ENCODE assay signal across 9 mouse cellular contexts in the genomic region with DNA sequence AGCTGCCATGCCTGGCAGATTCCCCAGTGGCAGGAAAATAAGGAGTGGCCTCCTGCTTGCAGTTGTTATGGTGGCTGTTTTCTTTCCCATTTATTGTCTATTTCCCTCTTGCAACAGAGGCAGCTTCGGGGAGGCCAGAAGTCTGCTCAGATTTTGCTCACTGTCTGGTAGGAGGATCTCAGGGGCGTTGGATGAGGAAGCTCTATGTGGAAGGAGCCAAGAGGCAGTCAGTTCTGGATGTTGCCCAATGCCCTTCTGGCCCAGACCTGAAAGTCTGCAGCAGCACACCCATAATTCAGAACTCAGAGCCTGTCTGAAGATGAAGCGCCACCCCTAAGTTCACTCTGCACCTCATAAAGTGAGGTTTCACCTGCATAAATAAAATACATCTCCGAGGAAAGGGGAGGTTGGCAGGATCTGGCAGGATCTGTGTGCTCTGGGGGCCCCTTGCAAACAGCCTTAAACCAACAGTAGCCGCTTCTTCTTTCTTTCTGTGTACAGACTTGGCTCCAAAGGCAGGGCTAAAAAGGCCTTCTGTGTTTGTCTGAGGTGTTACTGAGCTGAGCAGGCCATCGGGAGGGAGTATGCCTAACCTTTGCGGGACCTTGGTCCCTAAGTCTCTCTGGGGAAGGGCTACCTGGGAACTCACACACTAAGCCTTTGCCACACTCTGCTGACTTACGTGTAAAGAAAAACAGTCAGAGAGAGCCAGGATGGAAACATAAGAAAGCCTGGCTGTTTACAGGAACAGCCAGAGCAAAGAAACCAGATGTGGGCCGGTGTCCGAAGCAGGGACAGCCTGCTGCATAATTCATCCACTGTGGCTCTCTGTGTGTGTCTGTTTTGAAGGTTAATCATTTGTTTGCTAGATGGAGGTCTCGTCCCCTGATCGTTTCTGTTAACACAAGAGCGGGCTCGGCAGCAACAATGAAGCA.
DNase-seq lines count a peak whose midpoint lies in the region; ATAC-seq and TF ChIP-seq lines count a peak whose summit lies in the region.
"Had no signal": no experiment of that assay in that cellular context is flagged by ENCODE, and none has a peak within 500 bp of the region (broad histone marks: within the 10 kb centered on the region; RNA-seq: fewer than 3 reads in every experiment).

No protein-coding gene starts in this region.

- 0 out of 2 replicates have a peak overlapping the region, but pooled peaks have one; percentile 4 for H3K27ac ChIP-seq in midbrain, embryonic 12.5 days (replicated peaks)
- H3K27ac ChIP-seq in midbrain, embryonic 11.5 days (ENCODE audit: low read depth, low read length) = no peak overlapping the region
- H3K27ac ChIP-seq in embryonic facial prominence, embryonic 12.5 days = 0 out of 2 replicates have a peak overlapping the region, but pooled peaks have one; percentile 30
- H3K27ac ChIP-seq in kidney, adult 2 months (ENCODE audit: insufficient read depth, low read depth, low read length) = 0 out of 2 replicates have a peak overlapping the region, but pooled peaks have one; percentile 5
- H3K27ac ChIP-seq in midbrain, embryonic 16.5 days (ENCODE audit: low read length) = peak overlapping the region; percentile 19; the same call in 1 of the 2 replicates
- no peak overlapping the region for H3K27ac ChIP-seq in forebrain, embryonic 13.5 days

- TF ChIP-seq POLR2A in kidney, adult 2 months (IDR thresholded peaks at IDR 0.05; ENCODE audit: low read depth, low read length) = no peak

- no peaks in the 10 kb centered on the region for H3K27me3 ChIP-seq in midbrain, embryonic 12.5 days
- H3K27me3 ChIP-seq in midbrain, embryonic 11.5 days (ENCODE audit: control insufficient read depth, insufficient read depth, low read length) = no peaks in the 10 kb centered on the region
- no peaks in the 10 kb centered on the region for H3K27me3 ChIP-seq in embryonic facial prominence, embryonic 12.5 days
- no peaks in the 10 kb centered on the region for H3K27me3 ChIP-seq in kidney, adult 2 months (replicated peaks; ENCODE audit: control insufficient read depth, insufficient read depth, low read length)
- no peaks in the 10 kb centered on the region for H3K27me3 ChIP-seq in midbrain, embryonic 16.5 days (ENCODE audit: control insufficient read depth, insufficient read depth, low read depth, low read length)
- no peaks in the 10 kb centered on the region for H3K27me3 ChIP-seq in forebrain, embryonic 13.5 days

- 65% methylated on average over 14 of the region's 14 CpGs for WGBS in midbrain, embryonic 12.5 days
- 68% methylated on average over 14 of the region's 14 CpGs for WGBS in midbrain, embryonic 11.5 days
- WGBS in embryonic facial prominence, embryonic 12.5 days = 58% methylated on average over 14 of the region's 14 CpGs
- WGBS in kidney, adult 2 months = 34% methylated on average over 14 of the region's 14 CpGs
- 61% methylated on average over 14 of the region's 14 CpGs for WGBS in midbrain, embryonic 16.5 days
- WGBS in forebrain, embryonic 13.5 days = 78% methylated on average over 14 of the region's 14 CpGs

- H3K9ac ChIP-seq in midbrain, embryonic 12.5 days (replicated peaks) = no peak overlapping the region
- no peak overlapping the region for H3K9ac ChIP-seq in midbrain, embryonic 11.5 days (ENCODE audit: low read length)
- H3K9ac ChIP-seq in embryonic facial prominence, embryonic 12.5 days = no peak overlapping the region
- no peak overlapping the region for H3K9ac ChIP-seq in midbrain, embryonic 16.5 days (ENCODE audit: low read depth, low read length)
- no peak overlapping the region for H3K9ac ChIP-seq in forebrain, embryonic 13.5 days

- DNase-seq in midbrain, embryonic 11.5 days (ENCODE audit: low spot score, missing footprints) = no peak
- peak; percentile 55 for DNase-seq in kidney, adult 2 months
- no peak for DNase-seq in right cerebral cortex, postnatal 36 days (ENCODE audit: low spot score in 2 of 2)
- no peak for DNase-seq in thymus, adult 18-20 months

- H3K4me2 ChIP-seq in midbrain, embryonic 12.5 days (replicated peaks) = no peak overlapping the region
- H3K4me2 ChIP-seq in midbrain, embryonic 11.5 days = no peak overlapping the region
- H3K4me2 ChIP-seq in embryonic facial prominence, embryonic 12.5 days (replicated peaks) = no peak overlapping the region
- H3K4me2 ChIP-seq in midbrain, embryonic 16.5 days (ENCODE audit: low read length) = no peak overlapping the region
- no peak overlapping the region for H3K4me2 ChIP-seq in forebrain, embryonic 13.5 days

- H3K9me3 ChIP-seq in midbrain, embryonic 12.5 days = no peaks in the 10 kb centered on the region
- no peaks in the 10 kb centered on the region for H3K9me3 ChIP-seq in midbrain, embryonic 11.5 days (ENCODE audit: control insufficient read depth, low read length)
- no peaks in the 10 kb centered on the region for H3K9me3 ChIP-seq in embryonic facial prominence, embryonic 12.5 days
- no peaks in the 10 kb centered on the region for H3K9me3 ChIP-seq in midbrain, embryonic 16.5 days (replicated peaks; ENCODE audit: control insufficient read depth, low read length, poor library complexity, severe bottlenecking)
- no peaks in the 10 kb centered on the region for H3K9me3 ChIP-seq in forebrain, embryonic 13.5 days (replicated peaks)

- no peak overlapping the region for H3K4me3 ChIP-seq in midbrain, embryonic 12.5 days
- H3K4me3 ChIP-seq in midbrain, embryonic 11.5 days (ENCODE audit: low read depth, low read length) = no peak overlapping the region
- H3K4me3 ChIP-seq in embryonic facial prominence, embryonic 12.5 days = no peak overlapping the region
- H3K4me3 ChIP-seq in kidney, adult 2 months (ENCODE audit: insufficient read depth, low read depth, low read length) = no peak overlapping the region
- H3K4me3 ChIP-seq in midbrain, embryonic 16.5 days (ENCODE audit: low read depth, low read length) = no peak overlapping the region
- H3K4me3 ChIP-seq in forebrain, embryonic 13.5 days = no peak overlapping the region
- H3K4me3 ChIP-seq: myocyte had no signal

- H3K4me1 ChIP-seq in midbrain, embryonic 12.5 days = no peaks in the 10 kb centered on the region
- no peaks in the 10 kb centered on the region; the same call in 1 of the 2 replicates for H3K4me1 ChIP-seq in midbrain, embryonic 11.5 days (ENCODE audit: control insufficient read depth, insufficient read depth, low read length)
- peaks cover 13% of the 10 kb centered on the region for H3K4me1 ChIP-seq in embryonic facial prominence, embryonic 12.5 days
- peaks cover 9% of the 10 kb centered on the region for H3K4me1 ChIP-seq in kidney, adult 2 months (ENCODE audit: control insufficient read depth, insufficient read depth, low read length)
- peaks cover 7% of the 10 kb centered on the region; the same call in 1 of the 2 replicates for H3K4me1 ChIP-seq in midbrain, embryonic 16.5 days (ENCODE audit: control insufficient read depth, insufficient read depth, low read length)
- no peaks in the 10 kb centered on the region for H3K4me1 ChIP-seq in forebrain, embryonic 13.5 days

- ATAC-seq in midbrain, embryonic 12.5 days (ENCODE audit: low FRiP score, low read depth) = no peak
- ATAC-seq in midbrain, embryonic 11.5 days (ENCODE audit: low FRiP score) = no peak
- ATAC-seq in embryonic facial prominence, embryonic 12.5 days (ENCODE audit: insufficient number of reproducible peaks, insufficient read depth, low FRiP score, low TSS enrichment) = no peak
- ATAC-seq in midbrain, embryonic 16.5 days = no peak
- no peak for ATAC-seq in forebrain, embryonic 13.5 days

- no peak for TF ChIP-seq CTCF in kidney, adult 2 months (conservative IDR thresholded peaks at IDR 0.05; ENCODE audit: insufficient read depth, insufficient read length, low read depth, low read length)

- H3K36me3 ChIP-seq in midbrain, embryonic 12.5 days = no peaks in the 10 kb centered on the region
- H3K36me3 ChIP-seq in midbrain, embryonic 11.5 days (ENCODE audit: control insufficient read depth, insufficient read depth, low read length) = no peaks in the 10 kb centered on the region
- no peaks in the 10 kb centered on the region for H3K36me3 ChIP-seq in embryonic facial prominence, embryonic 12.5 days
- no peaks in the 10 kb centered on the region for H3K36me3 ChIP-seq in kidney, adult 2 months (ENCODE audit: control insufficient read depth, insufficient read depth, low read length)
- H3K36me3 ChIP-seq in midbrain, embryonic 16.5 days (ENCODE audit: control insufficient read depth, insufficient read depth, low read length) = no peaks in the 10 kb centered on the region
- no peaks in the 10 kb centered on the region for H3K36me3 ChIP-seq in forebrain, embryonic 13.5 days (ENCODE audit: poor library complexity, severe bottlenecking)

Comparison
In these comparisons a context has a peak if more than half of its experiments do, and no peak if none do; other contexts are left out.
1. H3K27ac ChIP-seq: peak in midbrain, embryonic 12.5 days (single experiment), embryonic facial prominence, embryonic 12.5 days (single experiment), kidney, adult 2 months (single experiment) and midbrain, embryonic 16.5 days (single experiment); none in midbrain, embryonic 11.5 days (single experiment) and forebrain, embryonic 13.5 days (single experiment).